Comparison of ENCODE assay signal across 28 mouse cellular contexts in genomic region chr12:102573036-102573435, GRCm38 (mm10). TPM values are rescaled to one million over a fixed set of nuclear protein-coding genes. Genes with fewer than 3 reads are reported as not detected.
A peak's percentile ranks its signal among the peaks of the same experiment; 100 is the strongest.
DNase-seq lines count a peak whose midpoint lies in the region; ATAC-seq and TF ChIP-seq lines count a peak whose summit lies in the region.
"Had no signal": no experiment of that assay in that cellular context is flagged by ENCODE, and none has a peak within 500 bp of the region (broad histone marks: within the 10 kb centered on the region; RNA-seq: fewer than 3 reads in every experiment).

No protein-coding gene starts in this region.

- H3K4me3 ChIP-seq in forebrain, embryonic 15.5 days = no peak overlapping the region
- H3K4me3 ChIP-seq in forebrain, embryonic 14.5 days (ENCODE audit: low read depth, low read length) = no peak overlapping the region
- no peak overlapping the region for H3K4me3 ChIP-seq in left cerebral cortex, adult 2 months
- H3K4me3 ChIP-seq in neural tube, embryonic 13.5 days = no peak overlapping the region
- H3K4me3 ChIP-seq: embryonic facial prominence, embryonic 12.5 days; embryonic facial prominence, embryonic 15.5 days; heart, adult 2 months; heart, embryonic 10.5 days; heart, embryonic 13.5 days; intestine, embryonic 15.5 days had no signal

- 51% methylated on average over 7 of the region's 7 CpGs for WGBS in forebrain, embryonic 15.5 days
- 60% methylated on average over 7 of the region's 7 CpGs for WGBS in forebrain, embryonic 14.5 days
- 71% methylated on average over 7 of the region's 7 CpGs for WGBS in neural tube, embryonic 13.5 days

- peaks cover 2% of the 10 kb centered on the region; the same call in 1 of the 2 replicates for H3K36me3 ChIP-seq in forebrain, embryonic 15.5 days
- H3K36me3 ChIP-seq in forebrain, embryonic 14.5 days (ENCODE audit: control insufficient read depth, insufficient read depth, low read length) = peaks cover 49% of the 10 kb centered on the region
- H3K36me3 ChIP-seq in neural tube, embryonic 13.5 days = peaks cover 44% of the 10 kb centered on the region
- H3K36me3 ChIP-seq: heart, embryonic 10.5 days had no signal

- no peak for TF ChIP-seq CTCF in left cerebral cortex, adult 2 months (IDR thresholded peaks at IDR 0.05)

- H3K27me3 ChIP-seq in forebrain, embryonic 15.5 days = no peaks in the 10 kb centered on the region
- H3K27me3 ChIP-seq in forebrain, embryonic 14.5 days (replicated peaks; ENCODE audit: control insufficient read depth, insufficient read depth, low read length) = no peaks in the 10 kb centered on the region
- no peaks in the 10 kb centered on the region for H3K27me3 ChIP-seq in neural tube, embryonic 13.5 days
- H3K27me3 ChIP-seq: CH12.LX; embryonic facial prominence, embryonic 12.5 days; embryonic facial prominence, embryonic 15.5 days; heart, embryonic 13.5 days; intestine, embryonic 15.5 days had no signal

- H3K4me2 ChIP-seq in forebrain, embryonic 15.5 days (replicated peaks) = no peak overlapping the region
- no peak overlapping the region for H3K4me2 ChIP-seq in forebrain, embryonic 14.5 days (ENCODE audit: low read length)
- no peak overlapping the region for H3K4me2 ChIP-seq in neural tube, embryonic 13.5 days
- H3K4me2 ChIP-seq: embryonic facial prominence, embryonic 12.5 days; embryonic facial prominence, embryonic 15.5 days; heart, embryonic 13.5 days; hindbrain, embryonic 14.5 days; intestine, embryonic 15.5 days had no signal

- intact Hi-C loops in left cerebral cortex, postnatal 4 days (cut with DNase I) = no loop called here
- intact Hi-C loops in left cerebral cortex, adult 2 months (cut with DNase I) = no loop called here

- H3K4me1 ChIP-seq in forebrain, embryonic 15.5 days = peaks cover 3% of the 10 kb centered on the region; the same call in 1 of the 2 replicates
- H3K4me1 ChIP-seq in forebrain, embryonic 14.5 days (ENCODE audit: control insufficient read depth, insufficient read depth, low read length) = no peaks in the 10 kb centered on the region
- H3K4me1 ChIP-seq in neural tube, embryonic 13.5 days (replicated peaks) = no peaks in the 10 kb centered on the region
- H3K4me1 ChIP-seq: embryonic facial prominence, embryonic 12.5 days; embryonic facial prominence, embryonic 15.5 days had no signal

- no peak for DNase-seq in forebrain, embryonic 14.5 days (ENCODE audit: low spot score)
- peak; percentile 72 for DNase-seq in left cerebral cortex, postnatal 4 days
- no peak for DNase-seq in left cerebral cortex, adult 2 months (ENCODE audit: extremely low spot score in 1 of 2, low spot score in 2 of 2)
- no peak for DNase-seq in neural tube, embryonic 10.5 days (ENCODE audit: extremely low spot score, low spot score)
- no peak for DNase-seq in right cerebral cortex, postnatal 4 days
- DNase-seq: adrenal gland, adult 2 months; adrenal gland, postnatal 14 days; B cell, adult 2 months; cerebellum, adult 11-12 months; cerebellum, adult 9-10 months; cerebellum, postnatal 25 days; gastrocnemius, postnatal 36 days; heart, adult 2 months; heart, postnatal 14 days; heart, postnatal 4 days had no signal

- peak overlapping the region; percentile 14; the same call in 1 of the 2 replicates for H3K27ac ChIP-seq in forebrain, embryonic 15.5 days (replicated peaks)
- H3K27ac ChIP-seq in forebrain, embryonic 14.5 days (ENCODE audit: low read depth, low read length) = no peak overlapping the region
- H3K27ac ChIP-seq in left cerebral cortex, adult 2 months = no peak overlapping the region
- no peak overlapping the region for H3K27ac ChIP-seq in neural tube, embryonic 13.5 days (replicated peaks)
- H3K27ac ChIP-seq: embryonic facial prominence, embryonic 12.5 days; embryonic facial prominence, embryonic 15.5 days; heart, adult 2 months; heart, embryonic 10.5 days; heart, embryonic 13.5 days; hindbrain, embryonic 14.5 days; intestine, embryonic 15.5 days had no signal

- no peaks in the 10 kb centered on the region for H3K9me3 ChIP-seq in forebrain, embryonic 15.5 days
- no peaks in the 10 kb centered on the region for H3K9me3 ChIP-seq in forebrain, embryonic 14.5 days (replicated peaks; ENCODE audit: control insufficient read depth, low read length)
- H3K9me3 ChIP-seq in neural tube, embryonic 13.5 days = no peaks in the 10 kb centered on the region
- H3K9me3 ChIP-seq: embryonic facial prominence, embryonic 12.5 days; embryonic facial prominence, embryonic 15.5 days; G1E; heart, embryonic 10.5 days; heart, embryonic 13.5 days; intestine, embryonic 15.5 days had no signal

- no peak overlapping the region for H3K9ac ChIP-seq in forebrain, embryonic 15.5 days (replicated peaks)
- no peak overlapping the region for H3K9ac ChIP-seq in forebrain, embryonic 14.5 days (ENCODE audit: low read length)
- peak overlapping the region; percentile 47; the same call in 1 of the 2 replicates for H3K9ac ChIP-seq in neural tube, embryonic 13.5 days
- H3K9ac ChIP-seq: embryonic facial prominence, embryonic 12.5 days; embryonic facial prominence, embryonic 15.5 days; heart, embryonic 13.5 days; hindbrain, embryonic 14.5 days; intestine, embryonic 15.5 days had no signal

- ATAC-seq in forebrain, embryonic 15.5 days (replicated peaks) = 0 out of 2 replicates have a peak, but pooled peaks have one; percentile 39
- ATAC-seq in forebrain, embryonic 14.5 days = no peak
- ATAC-seq in neural tube, embryonic 13.5 days (ENCODE audit: low read depth) = no peak
- ATAC-seq: intestine, embryonic 15.5 days had no signal

RNA-seq across cellular contexts. Expression of gene Chga, which starts 18.3 kb away (rescaled TPM):
- 99.3 and 102 TPM in 2 replicates for polyA plus RNA-seq in forebrain, embryonic 15.5 days (2015; fragmentation: Nextera tagmentation; extraction: Ambion mirVana)
- polyA plus RNA-seq in forebrain, embryonic 14.5 days (2014; fragmentation: Nextera tagmentation; extraction: Ambion mirVana) = 63.3 and 76.8 TPM in 2 replicates
- 100 to 1,000 TPM; 105 to 113 TPM for total RNA-seq in left cerebral cortex, postnatal 4 days (2021)
- total RNA-seq in left cerebral cortex, adult 2 months (2021) = 100 to 1,000 TPM; 176 to 177 TPM
- 113 and 129 TPM in 2 replicates for polyA plus RNA-seq in neural tube, embryonic 13.5 days (2015; fragmentation: Nextera tagmentation; extraction: Ambion mirVana)
- total RNA-seq: CH12.LX; common myeloid progenitor, adult 5-6 weeks; gastrocnemius, adult 8-10 months; gastrocnemius, postnatal 36 days; granulocyte monocyte progenitor cell, adult 5-6 weeks; heart, adult 2 months had no signal
- polyA plus RNA-seq: G1E had no signal
